Mouse (Mus musculus) cortical plate, adult 2 months (tissue): ENCODE data around the gene Pet117. TPM values are rescaled to one million over a fixed set of nuclear protein-coding genes. Genes with fewer than 3 reads are reported as not detected.
A peak's percentile ranks its signal among the peaks of the same experiment; 100 is the strongest.

Source experiments
- H3K27ac ChIP-seq: fragments of 200-500 bp; 2 replicates; pipeline ENCODE4 v1.5.1; 2012; ENCODE audit warnings: low read length, control low read depth, inconsistent platforms; ENCODE audit not compliant: insufficient read depth
- H3K4me1 ChIP-seq: fragments of 200-500 bp; 2 replicates; pipeline ENCODE4 v1.6.1; 2011; ENCODE audit warnings: low read length; ENCODE audit not compliant: control insufficient read depth, insufficient read depth
- H3K4me3 ChIP-seq: fragments of 200-500 bp; 2 replicates; pipeline ENCODE4 v1.5.1; 2011; ENCODE audit warnings: mild to moderate bottlenecking, low read length, control low read depth; ENCODE audit not compliant: insufficient read depth
- CTCF ChIP-seq: fragments of 200-500 bp; IDR thresholded peaks from 2 replicates; pipeline ENCODE4 v1.5.1; 2011; ENCODE audit warnings: mild to moderate bottlenecking, control low read depth, low read length; ENCODE audit not compliant: insufficient read depth; ENCODE audit errors: extremely low read depth
- POLR2A ChIP-seq: fragments of 200-500 bp; IDR thresholded peaks from 2 replicates; pipeline ENCODE4 v1.6.1; 2011; ENCODE audit warnings: mild to moderate bottlenecking, low read length, control low read depth; ENCODE audit not compliant: insufficient read depth; ENCODE audit errors: extremely low read depth
- polyA plus RNA-seq: library from polyadenylated mRNA; depleted of rRNA; stranded (reverse); fragments of >200 nt; gene quantifications from 2 replicates; pipeline ENCODE4 v1.2.3, GENCODE M21; 2012

The Pet117 gene
- polyA plus RNA-seq, 1 experiment, result not detected

GRCm38 (mm10) chr2:144375063-144375703, 6.4 kb downstream of the Pet117 start:
- Histone ChIP-seq H3K27ac (no peak overlapping the region), H3K4me3 (no peak overlapping the region), H3K4me1 (peaks cover 4% of the 10 kb centered on the region; the same call in 1 of the 2 replicates)
- TF ChIP-seq POLR2A (no peak), CTCF (no peak)

GRCm38 (mm10) chr2:144381293-144381692, 12.5 kb downstream of the Pet117 start:
- TF ChIP-seq CTCF (no peak), POLR2A (no peak)
- H3K4me1 ChIP-seq, result peaks cover 3% of the 10 kb centered on the region
- 0 out of 2 replicates have a peak overlapping the region, but pooled peaks have one; percentile 16 for H3K27ac ChIP-seq
- no peak overlapping the region for H3K4me3 ChIP-seq

- H3K4me1 ChIP-seq, result peaks cover 3% of the 10 kb centered on the region
- no peak for TF ChIP-seq POLR2A
- TF ChIP-seq CTCF, result no peak
- H3K4me3 ChIP-seq, result no peak overlapping the region
- no peak overlapping the region for H3K27ac ChIP-seq
Measured at GRCm38 (mm10) chr2:144381741-144382140, 12.9 kb downstream of the Pet117 start.

GRCm38 (mm10) chr2:144382624-144383138, 13.9 kb downstream of the Pet117 start:
- TF ChIP-seq CTCF, result no peak
- TF ChIP-seq POLR2A, result no peak
- H3K4me1 ChIP-seq, result peaks cover 3% of the 10 kb centered on the region
- no peak overlapping the region for H3K27ac ChIP-seq
- H3K4me3 ChIP-seq, result no peak overlapping the region

- TF ChIP-seq POLR2A (no peak), CTCF (no peak)
- no peak overlapping the region for H3K4me3 ChIP-seq
- no peak overlapping the region for H3K27ac ChIP-seq
- peaks cover 1% of the 10 kb centered on the region; the same call in 1 of the 2 replicates for H3K4me1 ChIP-seq
Measured at GRCm38 (mm10) chr2:144386296-144386695, 17.5 kb downstream of the Pet117 start.

- H3K27ac ChIP-seq, result no peak overlapping the region
- peaks cover 1% of the 10 kb centered on the region; the same call in 1 of the 2 replicates for H3K4me1 ChIP-seq
- H3K4me3 ChIP-seq, result no peak overlapping the region
- TF ChIP-seq POLR2A (no peak), CTCF (no peak)
Measured at GRCm38 (mm10) chr2:144388416-144388815, 19.6 kb downstream of the Pet117 start.

- no peak for TF ChIP-seq POLR2A
- TF ChIP-seq CTCF, result no peak
- peaks cover 1% of the 10 kb centered on the region; the same call in 1 of the 2 replicates for H3K4me1 ChIP-seq
- H3K27ac ChIP-seq, result no peak overlapping the region
- no peak overlapping the region for H3K4me3 ChIP-seq
Measured at GRCm38 (mm10) chr2:144399531-144399930, 30.7 kb downstream of the Pet117 start.

GRCm38 (mm10) chr2:144400659-144401058, 31.9 kb downstream of the Pet117 start:
- no peak for TF ChIP-seq POLR2A
- no peak for TF ChIP-seq CTCF
- H3K4me3 ChIP-seq, result no peak overlapping the region

GRCm38 (mm10) chr2:144409037-144409436, 40.2 kb downstream of the Pet117 start:
- no peak overlapping the region for H3K4me3 ChIP-seq
- H3K4me1 ChIP-seq, result no peaks in the 10 kb centered on the region
- no peak overlapping the region for H3K27ac ChIP-seq
- no peak for TF ChIP-seq CTCF
- no peak for TF ChIP-seq POLR2A

More at GRCm38 (mm10) chr2:144400659-144401058, 31.9 kb downstream of the Pet117 start:
- no peak overlapping the region for H3K27ac ChIP-seq
- H3K4me1 ChIP-seq, result peaks cover 1% of the 10 kb centered on the region; the same call in 1 of the 2 replicates

- no peak overlapping the region for H3K4me3 ChIP-seq
- peaks cover 3% of the 10 kb centered on the region; the same call in 1 of the 2 replicates for H3K4me1 ChIP-seq
- TF ChIP-seq POLR2A (no peak), CTCF (no peak)
- no peak overlapping the region for H3K27ac ChIP-seq
Measured at GRCm38 (mm10) chr2:144410603-144411002, 41.8 kb downstream of the Pet117 start.
